Mouse (Mus musculus) midbrain, embryonic 13.5 days (tissue): ENCODE measurements at regions not wholly inside any gene's neighbourhood (a gene's known extent, or its start where the extent isn't known, plus 50 kb on each side); places are given as distances from the start of the nearest gene placed in this dataset.

Experiments
- ATAC-seq: fragments of 200-750 bp; cut with Nextera tagmentation; 2 replicates; pipeline ENCODE4 v1.8.0; 2017; ENCODE audit warnings: mild to moderate bottlenecking, moderate TSS enrichment, moderate library complexity
- H3K27ac ChIP-seq: fragments of 300-500 bp; sonication (generic); 2 replicates; pipeline ENCODE4 v1.5.1; 2015; ENCODE audit warnings: inconsistent platforms, mild to moderate bottlenecking, moderate library complexity
- H3K27me3 ChIP-seq: fragments of 300-500 bp; sonication (generic); 2 replicates; pipeline ENCODE4 v1.6.1; 2015; ENCODE audit warnings: mild to moderate bottlenecking, inconsistent platforms
- H3K36me3 ChIP-seq: fragments of 300-500 bp; sonication (generic); 2 replicates; pipeline ENCODE4 v1.6.1; 2015; ENCODE audit warnings: mild to moderate bottlenecking, inconsistent platforms
- H3K4me1 ChIP-seq: fragments of 300-500 bp; sonication (generic); replicated peaks from 2 replicates; pipeline ENCODE4 v1.6.1; 2015; ENCODE audit warnings: inconsistent platforms
- H3K4me2 ChIP-seq: fragments of 300-500 bp; sonication (generic); replicated peaks from 2 replicates; pipeline ENCODE4 v1.6.1; 2015; ENCODE audit warnings: moderate library complexity, mild to moderate bottlenecking, inconsistent platforms
- H3K4me3 ChIP-seq: fragments of 300-500 bp; sonication (generic); replicated peaks from 2 replicates; pipeline ENCODE4 v1.5.1; 2015; ENCODE audit warnings: mild to moderate bottlenecking, inconsistent platforms
- H3K9ac ChIP-seq: fragments of 300-500 bp; sonication (generic); replicated peaks from 2 replicates; pipeline ENCODE4 v1.6.1; 2015; ENCODE audit warnings: mild to moderate bottlenecking, inconsistent platforms
- H3K9me3 ChIP-seq: fragments of 300-500 bp; sonication (generic); 2 replicates; pipeline ENCODE4 v1.6.1; 2016; ENCODE audit warnings: mild to moderate bottlenecking, inconsistent platforms
- WGBS: fragments of 180-500 bp; shearing (Covaris S2); methylation state at CpG from one replicate; pipeline ENCODE4 v1.1.7; 2015; 5-methylcytosine and 5-hydroxymethylcytosine counted together

GRCm38 (mm10) chr11:82523200-82523802 is 134.6 kb downstream of the Tmem132e start:
- H3K9ac ChIP-seq: no peak overlapping the region
- peaks cover 24% of the 10 kb centered on the region for H3K4me1 ChIP-seq
- H3K27me3 ChIP-seq: 0 out of 2 replicates have a peak, but pooled peaks cover 9% of the 10 kb centered on the region
- peak; percentile 82 for ATAC-seq
- no peaks in the 10 kb centered on the region for H3K36me3 ChIP-seq
- 19% methylated on average over 4 of the region's 4 CpGs for WGBS
- no peaks in the 10 kb centered on the region for H3K9me3 ChIP-seq
- H3K4me2 ChIP-seq: no peak overlapping the region
- no peak overlapping the region for H3K4me3 ChIP-seq
- H3K27ac ChIP-seq: peak overlapping the region; percentile 62

- no peak for ATAC-seq
Measured at GRCm38 (mm10) chr11:82521383-82521782, 132.7 kb downstream of the Tmem132e start.

GRCm38 (mm10) chr11:82518691-82519090 is 130.0 kb downstream of the Tmem132e start:
- no peak overlapping the region for H3K9ac ChIP-seq
- no peak overlapping the region for H3K4me2 ChIP-seq
- no peaks in the 10 kb centered on the region for H3K9me3 ChIP-seq
- H3K36me3 ChIP-seq: no peaks in the 10 kb centered on the region
- H3K4me1 ChIP-seq: peaks cover 14% of the 10 kb centered on the region
- no peak overlapping the region for H3K27ac ChIP-seq
- no peak for ATAC-seq
- WGBS: 14% methylated on average over 6 of the region's 6 CpGs
- H3K4me3 ChIP-seq: no peak overlapping the region
- 0 out of 2 replicates have a peak, but pooled peaks cover 11% of the 10 kb centered on the region for H3K27me3 ChIP-seq

More at GRCm38 (mm10) chr11:82521383-82521782, 132.7 kb downstream of the Tmem132e start:
- Histone ChIP-seq H3K4me1 (peaks cover 24% of the 10 kb centered on the region), H3K4me3 (no peak overlapping the region), H3K4me2 (no peak overlapping the region), H3K9ac (no peak overlapping the region), H3K27me3 (0 out of 2 replicates have a peak, but pooled peaks cover 11% of the 10 kb centered on the region), H3K9me3 (no peaks in the 10 kb centered on the region), H3K36me3 (no peaks in the 10 kb centered on the region), H3K27ac (no peak overlapping the region; the same call in 1 of the 2 replicates)
- 38% methylated on average over 9 of the region's 9 CpGs for WGBS

GRCm38 (mm10) chr11:82514526-82515144 is 125.9 kb downstream of the Tmem132e start:
- H3K4me1 ChIP-seq: peaks cover 3% of the 10 kb centered on the region; the same call in 1 of the 2 replicates
- 0 out of 2 replicates have a peak, but pooled peaks cover 5% of the 10 kb centered on the region for H3K27me3 ChIP-seq
- H3K9me3 ChIP-seq: no peaks in the 10 kb centered on the region
- H3K27ac ChIP-seq: no peak overlapping the region
- H3K9ac ChIP-seq: no peak overlapping the region
- WGBS: 92% methylated on average over 4 of the region's 4 CpGs
- no peaks in the 10 kb centered on the region for H3K36me3 ChIP-seq
- no peak for ATAC-seq
- H3K4me3 ChIP-seq: no peak overlapping the region
- H3K4me2 ChIP-seq: no peak overlapping the region

GRCm38 (mm10) chr11:82508564-82508963 is 119.9 kb downstream of the Tmem132e start:
- 3% methylated on average over 13 of the region's 13 CpGs for WGBS
- Histone ChIP-seq H3K27ac (no peak overlapping the region), H3K9me3 (no peaks in the 10 kb centered on the region), H3K36me3 (no peaks in the 10 kb centered on the region), H3K4me2 (peak overlapping the region; percentile 39), H3K27me3 (no peaks in the 10 kb centered on the region), H3K4me1 (peaks cover 12% of the 10 kb centered on the region), H3K4me3 (0 out of 2 replicates have a peak overlapping the region, but pooled peaks have one; percentile 7), H3K9ac (0 out of 2 replicates have a peak overlapping the region, but pooled peaks have one; percentile 43)
- no peak for ATAC-seq
